Mouse (Mus musculus) myocyte (in vitro differentiated cells): ENCODE results near the gene Ddx6. TPM values are rescaled to one million over a fixed set of nuclear protein-coding genes. Genes with fewer than 3 reads are reported as not detected.

ENCODE experiments used
- H3K27me3 ChIP-seq: one replicate; pipeline ENCODE4 v1.6.1; 2011; ENCODE audit not compliant: control insufficient read depth, insufficient read depth, insufficient read length
- H3K36me3 ChIP-seq: one replicate; pipeline ENCODE4 v1.6.1; 2011; ENCODE audit not compliant: control insufficient read depth, insufficient read depth
- H3K4me2 ChIP-seq: one replicate; pipeline ENCODE4 v1.6.1; 2011; ENCODE audit warnings: low read depth, control low read depth
- H3K4me3 ChIP-seq: one replicate; pipeline ENCODE4 v1.5.1; 2011; ENCODE audit warnings: mild to moderate bottlenecking, control low read depth, moderate library complexity
- H3K79me2 ChIP-seq: one replicate; pipeline ENCODE4 v1.6.1; 2011; ENCODE audit not compliant: control insufficient read depth, insufficient read depth
- H3ac ChIP-seq: one replicate; pipeline ENCODE4 v1.6.1; 2011; ENCODE audit not compliant: control insufficient read depth, insufficient read length
- CEBPB ChIP-seq: IDR thresholded peaks from 2 replicates; pipeline ENCODE4 v1.6.1; 2011; ENCODE audit warnings: mild to moderate bottlenecking, moderate library complexity; ENCODE audit not compliant: poor library complexity, insufficient read depth, severe bottlenecking
- E2F4 ChIP-seq: IDR thresholded peaks from one replicate; pipeline ENCODE4 v1.6.1; 2011; ENCODE audit warnings: mild to moderate bottlenecking, control low read depth, moderate library complexity; ENCODE audit not compliant: insufficient read depth
- MAX ChIP-seq: IDR thresholded peaks from one replicate; pipeline ENCODE4 v1.6.1; 2011; ENCODE audit warnings: low read depth, mild to moderate bottlenecking, control low read depth
- MYOD1 ChIP-seq, 3 experiments: IDR thresholded peaks; one replicate each; pipeline ENCODE4 v1.6.1; 2011; ENCODE audit warnings: control low read depth in 2 of 3, low read depth in 2 of 3, mild to moderate bottlenecking in 2 of 3, moderate library complexity in 1 of 3; ENCODE audit not compliant: insufficient read length in 2 of 3, control insufficient read depth in 1 of 3
- MYOG ChIP-seq, 3 experiments: IDR thresholded peaks; one replicate each; pipeline ENCODE4 v1.6.1; 2011; ENCODE audit warnings: control low read depth in 2 of 3, low read depth in 2 of 3, mild to moderate bottlenecking in 2 of 3; ENCODE audit not compliant: insufficient read length in 2 of 3, control insufficient read depth in 1 of 3, insufficient read depth in 1 of 3
- POLR2A ChIP-seq: IDR thresholded peaks from one replicate; pipeline ENCODE4 v1.6.1; 2011; ENCODE audit warnings: low read depth, mild to moderate bottlenecking, control low read depth, moderate library complexity; ENCODE audit not compliant: insufficient read length
- POLR2AphosphoS2 ChIP-seq: IDR thresholded peaks from one replicate; pipeline ENCODE4 v1.6.1; 2011; ENCODE audit warnings: low read depth, control low read depth; ENCODE audit not compliant: insufficient read length
- REST ChIP-seq: IDR thresholded peaks from one replicate; pipeline ENCODE4 v1.6.1; 2011; ENCODE audit warnings: mild to moderate bottlenecking, control low read depth, moderate library complexity; ENCODE audit not compliant: insufficient read depth, insufficient read length
- SRF ChIP-seq: IDR thresholded peaks from one replicate; pipeline ENCODE4 v1.6.1; 2011; ENCODE audit warnings: low read depth; ENCODE audit not compliant: control insufficient read depth, insufficient read length
- TCF12 ChIP-seq: IDR thresholded peaks from one replicate; pipeline ENCODE4 v1.6.1; 2011; ENCODE audit warnings: mild to moderate bottlenecking, control low read depth; ENCODE audit not compliant: poor library complexity, insufficient read depth, severe bottlenecking
- TCF3 ChIP-seq: IDR thresholded peaks from one replicate; pipeline ENCODE4 v1.6.1; 2011; ENCODE audit warnings: low read depth, control low read depth; ENCODE audit not compliant: insufficient read length
- USF1 ChIP-seq: IDR thresholded peaks from one replicate; pipeline ENCODE4 v1.6.1; 2011; ENCODE audit warnings: low read depth, mild to moderate bottlenecking, control low read depth, moderate library complexity
- polyA plus RNA-seq: library from polyadenylated mRNA; unstranded; fragments of >200 nt; fragmentation: generic; extraction: Trizol; gene quantifications from one replicate; pipeline ENCODE4 v1.2.1, GENCODE M21; 2012; ENCODE audit warnings: missing spikeins

Ddx6 gene
- polyA plus RNA-seq, 1 experiment, result 25.8 TPM

GRCm38 (mm10) chr9:44683046-44683445 is 78.4 kb downstream of the Ddx6 start:
- Histone ChIP-seq H3K27me3 (no peaks in the 10 kb centered on the region), H3K4me2 (no peak overlapping the region)
- TF ChIP-seq CEBPB, result no peak
- TF ChIP-seq TCF3, result no peak
- TF ChIP-seq TCF12, result no peak
- no peak for TF ChIP-seq MYOD1 (IDR thresholded peaks at IDR 0.05; ENCODE audit: control insufficient read depth in 1 of 3, insufficient read length in 2 of 3, low read depth in 2 of 3)
- TF ChIP-seq MAX, result no peak
- no peak for TF ChIP-seq SRF
- TF ChIP-seq POLR2AphosphoS2, result no peak
- no peak for TF ChIP-seq USF1
- TF ChIP-seq E2F4, result no peak
- no peak for TF ChIP-seq REST
- TF ChIP-seq MYOG (IDR thresholded peaks at IDR 0.05; ENCODE audit: control insufficient read depth in 1 of 3, insufficient read depth in 1 of 3, insufficient read length in 2 of 3, low read depth in 2 of 3), result no peak
- TF ChIP-seq POLR2A, result no peak

GRCm38 (mm10) chr9:44685346-44686330 is 80.9 kb downstream of the Ddx6 start:
- Histone ChIP-seq H3K79me2 (no peaks in the 10 kb centered on the region), H3K4me2 (no peak overlapping the region), H3ac (no peak overlapping the region), H3K4me3 (no peak overlapping the region), H3K27me3 (no peaks in the 10 kb centered on the region), H3K36me3 (no peaks in the 10 kb centered on the region)
- no peak for TF ChIP-seq MYOG (IDR thresholded peaks at IDR 0.05; ENCODE audit: control insufficient read depth in 1 of 3, insufficient read depth in 1 of 3, insufficient read length in 2 of 3, low read depth in 2 of 3)
- TF ChIP-seq TCF3, result no peak
- TF ChIP-seq POLR2A, result no peak
- no peak for TF ChIP-seq POLR2AphosphoS2
- no peak for TF ChIP-seq TCF12
- TF ChIP-seq SRF, result no peak
- TF ChIP-seq USF1, result no peak
- no peak for TF ChIP-seq MYOD1 (IDR thresholded peaks at IDR 0.05; ENCODE audit: control insufficient read depth in 1 of 3, insufficient read length in 2 of 3, low read depth in 2 of 3)
- no peak for TF ChIP-seq CEBPB
- TF ChIP-seq MAX, result no peak
- no peak for TF ChIP-seq REST
- TF ChIP-seq E2F4, result no peak

More at GRCm38 (mm10) chr9:44683046-44683445, 78.4 kb downstream of the Ddx6 start:
- H3ac ChIP-seq, result no peak overlapping the region
- H3K79me2 ChIP-seq, result no peaks in the 10 kb centered on the region
- H3K36me3 ChIP-seq, result no peaks in the 10 kb centered on the region
- H3K4me3 ChIP-seq, result no peak overlapping the region

- Histone ChIP-seq H3K4me2 (no peak overlapping the region), H3ac (no peak overlapping the region), H3K79me2 (no peaks in the 10 kb centered on the region), H3K27me3 (no peaks in the 10 kb centered on the region), H3K36me3 (no peaks in the 10 kb centered on the region), H3K4me3 (no peak overlapping the region)
- no peak for TF ChIP-seq CEBPB
- TF ChIP-seq MYOD1 (IDR thresholded peaks at IDR 0.05; ENCODE audit: control insufficient read depth in 1 of 3, insufficient read length in 2 of 3, low read depth in 2 of 3), result no peak
- TF ChIP-seq SRF, result no peak
- TF ChIP-seq MYOG (IDR thresholded peaks at IDR 0.05; ENCODE audit: control insufficient read depth in 1 of 3, insufficient read depth in 1 of 3, insufficient read length in 2 of 3, low read depth in 2 of 3), result no peak
Measured at GRCm38 (mm10) chr9:44686638-44687037, 81.9 kb downstream of the Ddx6 start.

- Histone ChIP-seq H3K27me3 (no peaks in the 10 kb centered on the region), H3K36me3 (no peaks in the 10 kb centered on the region), H3K79me2 (no peaks in the 10 kb centered on the region), H3K4me2 (no peak overlapping the region), H3ac (no peak overlapping the region), H3K4me3 (no peak overlapping the region)
- TF ChIP-seq POLR2AphosphoS2 (no peak), MYOD1 (IDR thresholded peaks at IDR 0.05; ENCODE audit: control insufficient read depth in 1 of 3, insufficient read length in 2 of 3, low read depth in 2 of 3) (no peak), TCF12 (no peak), E2F4 (no peak), TCF3 (no peak), REST (no peak), MYOG (IDR thresholded peaks at IDR 0.05; ENCODE audit: control insufficient read depth in 1 of 3, insufficient read depth in 1 of 3, insufficient read length in 2 of 3, low read depth in 2 of 3) (no peak)
Measured at GRCm38 (mm10) chr9:44688013-44688412, 83.3 kb downstream of the Ddx6 start.

Other genes starting within 250 kb of the Ddx6 start
- gene Vps11, start 243.2 kb upstream of the Ddx6 start, polyA plus RNA-seq, result 26.4 TPM
- gene Hyou1, start 225.4 kb upstream of the Ddx6 start, polyA plus RNA-seq, result 45.9 TPM
- 20.8 TPM for gene Slc37a4, start 208.0 kb upstream of the Ddx6 start, polyA plus RNA-seq
- gene Rps25, start 197.8 kb upstream of the Ddx6 start, polyA plus RNA-seq, result 1,955 TPM
- gene Trappc4, start 197.3 kb upstream of the Ddx6 start, polyA plus RNA-seq, result 119 TPM
- gene Ccdc84, start 186.3 kb upstream of the Ddx6 start, polyA plus RNA-seq, result 15.6 TPM
- gene Foxr1, start 163.8 kb upstream of the Ddx6 start, polyA plus RNA-seq, result not detected
- gene Upk2, start 149.9 kb upstream of the Ddx6 start, polyA plus RNA-seq, result not detected
- 35.4 TPM for gene Bcl9l, start 122.1 kb upstream of the Ddx6 start, polyA plus RNA-seq
- 0.01 TPM for gene Cxcr5, start 43.0 kb upstream of the Ddx6 start, polyA plus RNA-seq
- 0.02 TPM for gene Treh, start 68.3 kb downstream of the Ddx6 start, polyA plus RNA-seq
- 62.2 TPM for gene Phldb1, start 130.3 kb downstream of the Ddx6 start, polyA plus RNA-seq
- 40.6 TPM for gene Arcn1, start 163.0 kb downstream of the Ddx6 start, polyA plus RNA-seq
- gene Ift46, start 163.0 kb downstream of the Ddx6 start, polyA plus RNA-seq, result 74.9 TPM
- 1.2 TPM for gene Tmem25, start 194.4 kb downstream of the Ddx6 start, polyA plus RNA-seq
- gene Ttc36, start 198.2 kb downstream of the Ddx6 start, polyA plus RNA-seq, result 0.12 TPM